Mouse (Mus musculus) CH12F3 (cell line): ENCODE results near the gene 6430571L13Rik.

Experiments
- in situ Hi-C: fragments of 300-500 bp; cut with MboI; formaldehyde crosslinking; loops from 2 replicates; pipeline ENCODE4 v1.14.3; 2020; ENCODE audit warnings: low sequenced_read_pairs

Gene 6430571L13Rik

GRCm38 (mm10) chr9:107370106-107370463, 29.7 kb downstream of the 6430571L13Rik start:
- in situ Hi-C loops: no loop called here

GRCm38 (mm10) chr9:107372441-107372840, 32.0 kb downstream of the 6430571L13Rik start:
- in situ Hi-C loops: no loop called here

- in situ Hi-C loops: no loop called here
These were observed 34.2 kb downstream of the 6430571L13Rik start for GRCm38 (mm10) chr9:107374623-107375022.

GRCm38 (mm10) chr9:107375451-107375850, 35.0 kb downstream of the 6430571L13Rik start:
- in situ Hi-C loops: no loop called here

GRCm38 (mm10) chr9:107377961-107378512, 37.6 kb downstream of the 6430571L13Rik start:
- in situ Hi-C loops: no loop called here

- in situ Hi-C loops: no loop called here
These were observed 41.3 kb downstream of the 6430571L13Rik start for GRCm38 (mm10) chr9:107381723-107382122.

- in situ Hi-C loops: no loop called here
These were observed 44.0 kb downstream of the 6430571L13Rik start for GRCm38 (mm10) chr9:107384396-107384795.

GRCm38 (mm10) chr9:107386722-107387121, 46.3 kb downstream of the 6430571L13Rik start:
- in situ Hi-C loops: no loop called here

GRCm38 (mm10) chr9:107387708-107388107, 47.3 kb downstream of the 6430571L13Rik start:
- in situ Hi-C loops: no loop called here

- in situ Hi-C loops: no loop called here
These were observed 47.9 kb downstream of the 6430571L13Rik start for GRCm38 (mm10) chr9:107388263-107388662.

GRCm38 (mm10) chr9:107396397-107396796, 56.0 kb downstream of the 6430571L13Rik start:
- in situ Hi-C loops: no loop called here

GRCm38 (mm10) chr9:107398968-107399367, 58.6 kb downstream of the 6430571L13Rik start:
- in situ Hi-C loops: no loop called here

- in situ Hi-C loops: no loop called here
These were observed 59.1 kb downstream of the 6430571L13Rik start, which contains the start of gene Cacna2d2 for GRCm38 (mm10) chr9:107399491-107399971. Gene Cacna2d2 (plus strand): TSS chr9:107399612.

GRCm38 (mm10) chr9:107400060-107400511, 59.7 kb downstream of the 6430571L13Rik start:
- in situ Hi-C loops: no loop called here

GRCm38 (mm10) chr9:107400666-107401285, 60.4 kb downstream of the 6430571L13Rik start:
- in situ Hi-C loops: no loop called here
